Mouse (Mus musculus) adrenal gland, adult 18-20 months (tissue): Measurements from ENCODE around the gene Hoxb1. TPM values are rescaled to one million over a fixed set of nuclear protein-coding genes. Genes with fewer than 3 reads are reported as not detected.

ENCODE experiments used
- DNase-seq, 2 experiments: peaks; one replicate each; pipeline ENCODE4 v3.0.0; 2021 to 2022; ENCODE audit warnings: low spot score in 2 of 2
- total RNA-seq, 2 experiments: library from RNA; stranded (reverse); gene quantifications; 1 replicate in 1 of 2; 2 replicates in 1 of 2; pipeline ENCODE4 v1.2.3; 2021

Gene Hoxb1
- total RNA-seq, 2 experiments from 2014 or later = not detected

- no peak for DNase-seq
Observed at GRCm38 (mm10) chr11:96333241-96334001, 32.1 kb upstream of the Hoxb1 start.

GRCm38 (mm10) chr11:96334002-96334364 lies 31.6 kb upstream of the Hoxb1 start:
- no peak for DNase-seq

GRCm38 (mm10) chr11:96334998-96335397 lies 30.6 kb upstream of the Hoxb1 start:
- DNase-seq = no peak

- no peak for DNase-seq
Observed at GRCm38 (mm10) chr11:96336597-96336996, 29.0 kb upstream of the Hoxb1 start.

- no peak for DNase-seq
Observed at GRCm38 (mm10) chr11:96337026-96337425, 28.5 kb upstream of the Hoxb1 start.

- DNase-seq = peak; percentile 19 to 21
Observed at GRCm38 (mm10) chr11:96338957-96339855, 26.3 kb upstream of the Hoxb1 start.

- DNase-seq = peak; percentile 42 to 56
Observed at GRCm38 (mm10) chr11:96340698-96341365, 24.7 kb upstream of the Hoxb1 start.

GRCm38 (mm10) chr11:96341701-96342575 lies 23.6 kb upstream of the Hoxb1 start:
- DNase-seq = peak; percentile 53 to 72

GRCm38 (mm10) chr11:96342576-96342930 lies 23.0 kb upstream of the Hoxb1 start:
- peak; percentile 20 to 36 for DNase-seq

GRCm38 (mm10) chr11:96343206-96343745 lies 22.3 kb upstream of the Hoxb1 start:
- DNase-seq = peak; percentile 22 to 24

- peak; percentile 40 to 57 for DNase-seq
Observed at GRCm38 (mm10) chr11:96344061-96344877, 21.3 kb upstream of the Hoxb1 start.

- peak in 1 of 2 experiments; percentile 26 for DNase-seq
Observed at GRCm38 (mm10) chr11:96344878-96345159, 20.7 kb upstream of the Hoxb1 start.

GRCm38 (mm10) chr11:96345220-96345892 lies 20.2 kb upstream of the Hoxb1 start:
- DNase-seq = peak; percentile 44 to 47

- DNase-seq = peak; percentile 38 to 48
Observed at GRCm38 (mm10) chr11:96345893-96346806, 19.4 kb upstream of the Hoxb1 start.

- no peak for DNase-seq
Observed at GRCm38 (mm10) chr11:96346916-96347520, 18.5 kb upstream of the Hoxb1 start.

- DNase-seq = no peak
Observed at GRCm38 (mm10) chr11:96347717-96348116, 17.8 kb upstream of the Hoxb1 start.

- peak; percentile 24 to 37 for DNase-seq
Observed at GRCm38 (mm10) chr11:96348141-96348928, 17.2 kb upstream of the Hoxb1 start.
